Mouse (Mus musculus): ENCODE results near the gene Cd38. TPM values are rescaled to one million over a fixed set of nuclear protein-coding genes. Genes with fewer than 3 reads are reported as not detected.

Gene Cd38
- polyA plus RNA-seq, 1 experiment from 2014 or later = 17.4 TPM

DNA sequence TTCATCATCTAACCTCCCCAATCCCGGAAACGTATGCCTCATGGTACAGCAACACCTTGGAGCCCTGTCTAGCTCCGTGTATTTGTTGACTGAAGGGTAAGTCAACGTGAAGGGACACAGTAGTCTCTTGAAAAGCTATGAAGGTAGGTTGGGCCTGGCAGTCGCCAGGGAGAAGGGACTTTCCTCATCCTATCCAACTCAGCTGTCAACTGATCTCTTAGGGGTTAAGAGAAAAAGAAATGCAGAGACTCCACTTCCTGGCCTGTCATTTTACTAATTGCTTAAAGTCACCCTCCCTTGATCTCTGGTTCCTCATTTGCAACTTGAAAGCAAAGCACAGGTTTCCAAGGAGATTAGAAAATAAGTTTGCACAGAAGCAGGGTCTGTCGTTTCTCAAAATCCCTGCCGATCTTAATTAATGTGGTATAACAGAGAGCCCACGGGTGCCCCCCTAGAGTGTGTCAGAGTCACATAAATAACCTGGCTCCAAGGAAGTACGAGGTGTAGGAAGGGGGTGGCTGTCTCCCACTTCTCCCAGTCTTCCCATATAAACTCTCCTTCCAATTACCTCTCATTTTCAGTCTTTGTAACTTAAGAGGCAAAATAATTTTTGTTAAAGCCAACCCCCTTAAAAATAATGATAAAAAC is 79.1 kb downstream of the Cd38 start:
- H3K4me3 ChIP-seq (ENCODE audit: low read length) = peak overlapping the region; percentile 54
- no peaks in the 10 kb centered on the region for H3K9me3 ChIP-seq (replicated peaks; ENCODE audit: control insufficient read depth, low read length)
- 41% methylated on average over 9 of the region's 9 CpGs for WGBS
- peaks cover 12% of the 10 kb centered on the region for H3K4me1 ChIP-seq (ENCODE audit: control insufficient read depth, insufficient read depth, low read length)
- no peaks in the 10 kb centered on the region for H3K36me3 ChIP-seq (ENCODE audit: control insufficient read depth, insufficient read depth)
- no peak overlapping the region for H3K9ac ChIP-seq (ENCODE audit: low read length)
- H3K4me2 ChIP-seq (ENCODE audit: low read depth, low read length) = peak overlapping the region; percentile 90
- ATAC-seq (replicated peaks; ENCODE audit: extremely low read depth, insufficient read depth, low FRiP score) = no peak; the same call in 1 of the 2 replicates
- H3K27ac ChIP-seq (ENCODE audit: low read length) = peak overlapping the region; percentile 9; the same call in 1 of the 2 replicates
- no peaks in the 10 kb centered on the region for H3K27me3 ChIP-seq (ENCODE audit: control insufficient read depth, insufficient read depth, low read length)

DNA sequence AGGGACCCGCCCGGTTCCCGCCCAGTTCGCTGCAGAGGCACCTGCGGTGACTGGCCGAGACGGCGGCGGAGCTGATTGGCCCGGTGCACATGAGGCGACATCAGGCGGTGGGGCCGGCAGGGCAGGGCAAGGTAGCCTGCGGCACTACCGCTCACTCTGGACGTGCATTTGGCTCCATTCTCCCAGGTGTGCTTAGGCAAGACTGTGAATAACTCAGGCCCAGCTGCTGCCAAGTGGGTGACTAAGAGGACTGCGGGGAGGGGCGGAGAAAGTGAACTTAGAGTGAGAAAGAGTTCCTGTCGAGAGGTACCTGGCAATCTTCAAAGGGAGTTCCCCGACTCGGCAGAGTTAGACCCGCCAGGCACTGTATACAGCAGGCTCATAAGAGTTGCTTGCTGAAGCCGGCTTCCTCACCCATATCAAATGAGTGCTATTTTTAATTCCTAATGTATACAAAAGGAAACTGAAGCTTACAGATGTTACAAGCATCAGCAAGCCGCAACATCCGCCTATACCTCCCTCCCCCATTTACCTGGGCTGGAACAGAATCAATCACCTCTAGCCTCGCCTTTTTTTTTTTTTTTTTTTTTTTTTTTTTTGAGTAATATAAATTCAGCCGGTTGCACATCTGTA is 79.9 kb downstream of the Cd38 start:
- peak overlapping the region; percentile 54 for H3K4me3 ChIP-seq (ENCODE audit: low read length)
- no peaks in the 10 kb centered on the region for H3K9me3 ChIP-seq (replicated peaks; ENCODE audit: control insufficient read depth, low read length)
- peak overlapping the region; percentile 49 for H3K9ac ChIP-seq (ENCODE audit: low read length)
- peak; percentile 77 for ATAC-seq (replicated peaks; ENCODE audit: extremely low read depth, insufficient read depth, low FRiP score)
- peak overlapping the region; percentile 68 for H3K27ac ChIP-seq (ENCODE audit: low read length)
- H3K36me3 ChIP-seq (ENCODE audit: control insufficient read depth, insufficient read depth) = no peaks in the 10 kb centered on the region
- WGBS = 3% methylated on average over 27 of the region's 27 CpGs
- H3K4me2 ChIP-seq (ENCODE audit: low read depth, low read length) = peak overlapping the region; percentile 90
- H3K4me1 ChIP-seq (ENCODE audit: control insufficient read depth, insufficient read depth, low read length) = peaks cover 12% of the 10 kb centered on the region
- no peaks in the 10 kb centered on the region for H3K27me3 ChIP-seq (ENCODE audit: control insufficient read depth, insufficient read depth, low read length)

DNA sequence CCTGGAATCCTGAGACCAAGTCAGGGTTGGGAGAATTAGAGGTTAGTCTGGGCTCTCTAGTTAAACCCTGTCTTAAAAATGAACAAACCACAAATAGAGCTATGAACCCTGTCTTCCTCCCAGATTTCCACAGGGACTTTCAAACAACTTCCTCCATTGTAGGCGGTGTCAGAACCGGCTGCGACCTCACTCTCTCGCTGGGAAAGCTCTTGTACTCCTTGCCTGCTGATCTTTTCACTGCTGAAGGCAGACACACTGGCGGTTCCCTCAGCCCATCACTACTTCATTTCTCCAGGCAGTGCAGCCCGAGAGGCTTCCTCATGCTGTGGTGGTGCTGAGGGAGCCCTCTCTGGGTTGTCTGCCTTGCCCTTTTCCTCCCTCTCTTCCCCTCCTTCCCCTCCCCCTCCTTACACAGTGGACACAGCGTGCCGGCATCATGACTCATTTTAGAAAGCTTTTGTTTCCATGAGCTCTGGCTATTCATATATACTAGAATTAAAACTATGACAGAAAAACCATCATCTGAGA is 80.5 kb downstream of the Cd38 start:
- Histone ChIP-seq H3K36me3 (ENCODE audit: control insufficient read depth, insufficient read depth) (no peaks in the 10 kb centered on the region), H3K9me3 (replicated peaks; ENCODE audit: control insufficient read depth, low read length) (no peaks in the 10 kb centered on the region), H3K27ac (ENCODE audit: low read length) (peak overlapping the region; percentile 68), H3K9ac (ENCODE audit: low read length) (peak overlapping the region; percentile 27), H3K27me3 (ENCODE audit: control insufficient read depth, insufficient read depth, low read length) (no peaks in the 10 kb centered on the region), H3K4me1 (ENCODE audit: control insufficient read depth, insufficient read depth, low read length) (peaks cover 12% of the 10 kb centered on the region), H3K4me2 (ENCODE audit: low read depth, low read length) (peak overlapping the region; percentile 90), H3K4me3 (ENCODE audit: low read length) (peak overlapping the region; percentile 54)
- WGBS = 4% methylated on average over 8 of the region's 8 CpGs
- peak; percentile 50; the same call in 1 of the 2 replicates for ATAC-seq (replicated peaks; ENCODE audit: extremely low read depth, insufficient read depth, low FRiP score)

DNA sequence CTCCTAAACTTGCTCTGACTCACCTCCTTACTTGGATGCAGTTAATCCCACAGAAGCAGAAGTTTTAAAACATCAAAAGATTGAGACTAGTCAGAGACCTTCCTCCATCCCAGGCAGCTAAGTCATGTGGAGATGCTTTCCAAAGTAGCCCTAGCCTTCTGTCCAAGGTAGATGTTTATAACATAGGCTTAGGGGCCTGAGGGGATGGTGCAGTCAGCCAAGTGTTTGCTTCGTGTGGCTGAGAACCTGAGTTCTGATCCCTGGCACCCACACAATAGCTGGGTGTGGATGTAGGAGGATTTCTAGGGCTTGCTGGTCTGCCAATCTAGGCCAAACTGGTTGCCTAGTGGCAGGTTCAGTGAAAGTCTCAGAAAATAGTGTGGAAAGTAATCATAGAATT is 84.9 kb downstream of the Cd38 start:
- Histone ChIP-seq H3K4me2 (ENCODE audit: low read depth, low read length) (no peak overlapping the region), H3K36me3 (ENCODE audit: control insufficient read depth, insufficient read depth) (no peaks in the 10 kb centered on the region), H3K27ac (ENCODE audit: low read length) (no peak overlapping the region), H3K9ac (ENCODE audit: low read length) (no peak overlapping the region), H3K4me3 (ENCODE audit: low read length) (no peak overlapping the region), H3K4me1 (ENCODE audit: control insufficient read depth, insufficient read depth, low read length) (peaks cover 9% of the 10 kb centered on the region), H3K27me3 (ENCODE audit: control insufficient read depth, insufficient read depth, low read length) (no peaks in the 10 kb centered on the region), H3K9me3 (replicated peaks; ENCODE audit: control insufficient read depth, low read length) (no peaks in the 10 kb centered on the region)
- ATAC-seq (replicated peaks; ENCODE audit: extremely low read depth, insufficient read depth, low FRiP score) = no peak
- 70% methylated on average over 1 of the region's 1 CpGs for WGBS

DNA sequence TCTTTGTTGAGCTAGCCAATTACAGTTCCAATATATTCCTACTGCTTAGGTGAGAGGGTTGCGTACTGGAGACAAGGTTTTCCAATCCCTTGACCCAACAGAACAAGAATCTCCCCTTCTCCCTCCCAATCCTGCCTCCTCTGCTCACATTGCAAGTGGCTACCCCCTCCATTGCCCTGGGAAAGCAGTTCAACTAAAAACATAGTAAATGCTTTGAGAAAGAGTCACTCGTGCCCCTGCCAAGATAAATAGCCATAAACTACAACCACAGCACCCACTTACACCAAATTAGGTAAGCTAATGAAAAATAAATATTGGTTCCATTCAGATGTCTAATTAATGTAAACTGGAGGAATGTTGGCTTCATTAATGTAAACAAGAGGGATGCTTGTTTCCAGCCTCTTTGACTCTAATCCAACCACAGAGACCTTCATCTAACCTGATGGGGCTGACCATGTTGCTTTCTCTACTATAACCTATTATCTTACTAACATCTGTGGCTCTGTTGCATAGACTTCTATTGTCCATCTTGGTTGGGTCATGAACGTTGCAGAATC is 91.6 kb downstream of the Cd38 start:
- H3K4me2 ChIP-seq (ENCODE audit: low read depth, low read length) = no peak overlapping the region
- no peak overlapping the region for H3K9ac ChIP-seq (ENCODE audit: low read length)
- no peaks in the 10 kb centered on the region for H3K27me3 ChIP-seq (ENCODE audit: control insufficient read depth, insufficient read depth, low read length)
- H3K36me3 ChIP-seq (ENCODE audit: control insufficient read depth, insufficient read depth) = no peaks in the 10 kb centered on the region
- H3K9me3 ChIP-seq (replicated peaks; ENCODE audit: control insufficient read depth, low read length) = no peaks in the 10 kb centered on the region
- H3K4me1 ChIP-seq (ENCODE audit: control insufficient read depth, insufficient read depth, low read length) = no peaks in the 10 kb centered on the region
- no peak for ATAC-seq (replicated peaks; ENCODE audit: extremely low read depth, insufficient read depth, low FRiP score)
- no peak overlapping the region for H3K4me3 ChIP-seq (ENCODE audit: low read length)
- WGBS = 75% methylated on average over 3 of the region's 3 CpGs
- H3K27ac ChIP-seq (ENCODE audit: low read length) = no peak overlapping the region

DNA sequence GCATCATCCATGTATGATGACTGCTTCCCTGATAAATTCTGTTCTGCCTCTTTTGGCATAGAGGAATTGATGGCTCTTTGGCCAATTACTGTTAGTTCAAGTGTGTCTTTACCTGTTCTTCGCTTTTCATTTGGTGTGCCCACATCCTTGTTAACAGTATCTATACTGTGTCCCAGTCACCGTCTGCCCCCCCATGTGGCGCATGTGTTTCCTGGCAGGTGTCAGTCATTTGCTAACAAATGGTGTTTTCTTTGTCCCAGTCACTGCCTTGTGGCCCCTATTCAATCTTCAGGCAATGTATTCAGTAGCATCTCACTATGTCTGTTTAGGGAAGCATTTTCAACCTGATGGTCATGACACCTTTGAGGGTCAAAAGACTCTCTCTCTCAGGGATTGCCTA is 92.7 kb downstream of the Cd38 start:
- Histone ChIP-seq H3K36me3 (ENCODE audit: control insufficient read depth, insufficient read depth) (no peaks in the 10 kb centered on the region), H3K9ac (ENCODE audit: low read length) (no peak overlapping the region), H3K4me1 (ENCODE audit: control insufficient read depth, insufficient read depth, low read length) (no peaks in the 10 kb centered on the region), H3K27ac (ENCODE audit: low read length) (no peak overlapping the region), H3K27me3 (ENCODE audit: control insufficient read depth, insufficient read depth, low read length) (no peaks in the 10 kb centered on the region), H3K4me3 (ENCODE audit: low read length) (no peak overlapping the region), H3K9me3 (replicated peaks; ENCODE audit: control insufficient read depth, low read length) (no peaks in the 10 kb centered on the region), H3K4me2 (ENCODE audit: low read depth, low read length) (no peak overlapping the region)
- 79% methylated on average over 3 of the region's 3 CpGs for WGBS
- ATAC-seq (replicated peaks; ENCODE audit: extremely low read depth, insufficient read depth, low FRiP score) = no peak

Other genes starting within 250 kb of the Cd38 start
- 7.5 and 8.6 TPM in 2 replicates for gene Cc2d2a, start 206.2 kb upstream of the Cd38 start, polyA plus RNA-seq (2015; fragmentation: Nextera tagmentation; extraction: Ambion mirVana)
- gene Bst1, start 49.7 kb upstream of the Cd38 start, polyA plus RNA-seq (2015; fragmentation: Nextera tagmentation; extraction: Ambion mirVana) = 2.3 and 2.8 TPM in 2 replicates
- 48.6 and 50.3 TPM in 2 replicates for gene Fbxl5, start 46.9 kb upstream of the Cd38 start, polyA plus RNA-seq (2015; fragmentation: Nextera tagmentation; extraction: Ambion mirVana)
- 1.1 TPM in 1 of 2 replicates, not detected in the other for gene Gm7879, start 44.6 kb downstream of the Cd38 start, polyA plus RNA-seq (2015; fragmentation: Nextera tagmentation; extraction: Ambion mirVana)
- 5.0 and 5.3 TPM in 2 replicates for gene Fgfbp1, start 113.2 kb downstream of the Cd38 start, polyA plus RNA-seq (2015; fragmentation: Nextera tagmentation; extraction: Ambion mirVana)
- gene Prom1, start 233.5 kb downstream of the Cd38 start, polyA plus RNA-seq (2015; fragmentation: Nextera tagmentation; extraction: Ambion mirVana) = 8.0 and 8.1 TPM in 2 replicates